Mouse (Mus musculus): ENCODE data around the gene Litaf.

DNA sequence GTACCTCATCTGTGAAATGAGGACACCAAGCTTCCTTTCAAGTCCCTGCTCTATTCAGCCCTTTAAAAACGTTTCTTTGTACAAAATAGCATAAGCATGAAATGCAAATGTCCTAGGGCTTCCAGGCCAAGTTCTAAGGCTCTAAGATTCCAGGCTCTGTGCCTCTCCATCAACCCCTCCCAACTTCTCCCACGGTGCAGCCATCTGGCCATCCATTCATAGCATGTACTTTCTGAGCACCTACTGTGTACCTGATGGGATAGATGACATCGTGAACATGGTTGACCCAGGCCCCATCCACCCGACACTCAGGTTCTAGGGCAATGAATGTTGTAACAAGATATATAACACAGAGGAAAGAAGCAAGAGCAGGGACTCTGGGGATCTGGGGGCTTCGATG, 142.4 kb downstream of the Litaf start:
- TF ChIP-seq POLR2A (IDR thresholded peaks at IDR 0.05; ENCODE audit: low read depth, low read length) (no peak), CTCF (IDR thresholded peaks at IDR 0.05; ENCODE audit: extremely low read depth, insufficient read depth, insufficient read length, insufficient replicate concordance) (no peak)
